In the genomic region with DNA sequence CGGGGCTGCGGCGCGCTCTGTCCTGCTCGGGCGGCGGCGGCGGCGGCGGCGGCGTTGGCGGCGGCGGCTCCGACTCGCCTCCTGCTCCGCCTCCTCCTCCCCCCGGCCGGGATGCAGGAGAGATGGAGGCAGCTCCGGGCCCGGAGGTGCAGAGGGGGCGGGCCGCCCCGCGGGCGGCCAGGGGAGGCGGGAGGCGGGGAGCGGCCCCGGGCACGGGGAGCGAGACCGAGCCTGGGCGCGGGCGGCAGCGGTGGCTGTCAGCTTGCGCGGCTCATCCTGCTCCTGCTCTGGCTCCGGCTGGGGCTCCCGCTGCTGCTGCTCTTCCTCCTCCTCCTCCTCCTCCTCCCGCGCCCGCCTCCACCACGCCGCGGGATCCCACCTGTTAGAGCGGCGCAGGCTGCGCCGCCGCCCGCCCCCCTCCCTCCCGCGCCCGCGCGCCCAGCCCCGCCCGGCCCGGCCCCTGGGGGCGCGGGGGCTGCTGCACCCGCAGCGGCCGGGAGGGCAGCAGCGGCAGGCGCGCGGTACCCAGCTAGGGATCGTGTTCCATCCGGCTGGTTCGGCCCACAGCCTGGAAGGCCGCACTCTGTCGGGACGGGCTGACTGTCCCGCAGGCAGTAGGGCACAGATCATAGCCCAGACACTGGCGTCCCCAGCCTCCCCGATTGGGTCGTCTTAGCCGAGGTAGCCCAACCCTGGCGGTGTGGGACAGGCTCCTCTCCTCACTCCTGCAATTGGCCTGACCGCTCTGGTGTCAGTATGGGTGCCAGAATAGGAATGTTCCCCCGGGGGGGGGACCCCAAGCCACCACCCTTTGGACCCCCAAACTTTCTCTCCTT, we compare ENCODE assay signal across 8 mouse cellular contexts. TPM values are rescaled to one million over a fixed set of nuclear protein-coding genes. Genes with fewer than 3 reads are reported as not detected.
A peak's percentile ranks its signal among the peaks of the same experiment; 100 is the strongest.
DNase-seq lines count a peak whose midpoint lies in the region; ATAC-seq and TF ChIP-seq lines count a peak whose summit lies in the region.

Nol4l (minus strand) TSS at position 41 of the 836 bp plus-strand sequence.

- no peak for ATAC-seq in embryonic facial prominence, embryonic 12.5 days (ENCODE audit: insufficient number of reproducible peaks, insufficient read depth, low FRiP score, low TSS enrichment)
- ATAC-seq in hindbrain, embryonic 15.5 days (ENCODE audit: low FRiP score, low read depth) = peak; percentile 32
- ATAC-seq in neural tube, embryonic 12.5 days (ENCODE audit: low FRiP score, low read depth) = peak; percentile 2; the same call in 1 of the 2 replicates
- no peak for ATAC-seq in activated CD4-positive, CD25-positive, alpha-beta regulatory T cell, adult 4 months

- no peak for TF ChIP-seq POLR2A in liver, adult 2 months (IDR thresholded peaks at IDR 0.05; ENCODE audit: extremely low read depth, insufficient read depth, low read length)

- peak within 1 kb of the TSS; percentile 69 for H3K9ac ChIP-seq in embryonic facial prominence, embryonic 12.5 days
- H3K9ac ChIP-seq in hindbrain, embryonic 15.5 days = peak within 1 kb of the TSS; percentile 86
- peak within 1 kb of the TSS; percentile 62 for H3K9ac ChIP-seq in liver, adult 2 months (ENCODE audit: low read depth, low read length)
- H3K9ac ChIP-seq in neural tube, embryonic 12.5 days = peak within 1 kb of the TSS; percentile 81

- DNase-seq in layer of hippocampus, adult 2 months (ENCODE audit: low spot score in 2 of 2) = peak in 1 of 2 experiments; percentile 47
- DNase-seq in layer of hippocampus, adult 9-11 months = no peak
- peak; percentile 75 for DNase-seq in adrenal gland, adult 2 months
- DNase-seq in liver, adult 2 months (ENCODE audit: extremely low read depth, low read depth, low spot score) = no peak

- no peaks in the 10 kb centered on the region for H3K36me3 ChIP-seq in embryonic facial prominence, embryonic 12.5 days
- no peaks in the 10 kb centered on the region for H3K36me3 ChIP-seq in hindbrain, embryonic 15.5 days
- H3K36me3 ChIP-seq in liver, adult 2 months (ENCODE audit: control insufficient read depth, insufficient read depth, low read length) = no peaks in the 10 kb centered on the region
- no peaks in the 10 kb centered on the region for H3K36me3 ChIP-seq in neural tube, embryonic 12.5 days

- H3K4me1 ChIP-seq in embryonic facial prominence, embryonic 12.5 days = peaks cover 28% of the 10 kb centered on the region
- H3K4me1 ChIP-seq in hindbrain, embryonic 15.5 days (replicated peaks) = peaks cover 38% of the 10 kb centered on the region
- H3K4me1 ChIP-seq in liver, adult 2 months (ENCODE audit: control insufficient read depth, insufficient read depth, low read length) = no peaks in the 10 kb centered on the region; the same call in 1 of the 2 replicates
- H3K4me1 ChIP-seq in neural tube, embryonic 12.5 days = peaks cover 44% of the 10 kb centered on the region

- H3K9me3 ChIP-seq in embryonic facial prominence, embryonic 12.5 days = no peaks in the 10 kb centered on the region
- H3K9me3 ChIP-seq in hindbrain, embryonic 15.5 days = no peaks in the 10 kb centered on the region
- no peaks in the 10 kb centered on the region for H3K9me3 ChIP-seq in neural tube, embryonic 12.5 days

- H3K27ac ChIP-seq in layer of hippocampus, adult 2 months = peak within 1 kb of the TSS; percentile 95
- H3K27ac ChIP-seq in embryonic facial prominence, embryonic 12.5 days = peak within 1 kb of the TSS; percentile 76
- H3K27ac ChIP-seq in hindbrain, embryonic 15.5 days (replicated peaks) = peak within 1 kb of the TSS; percentile 89
- no peak within 1 kb of the TSS for H3K27ac ChIP-seq in liver, adult 2 months (replicated peaks; ENCODE audit: insufficient read depth, low read depth, low read length)
- H3K27ac ChIP-seq in neural tube, embryonic 12.5 days = peak within 1 kb of the TSS; percentile 90

- peak within 1 kb of the TSS; percentile 89 for H3K4me3 ChIP-seq in layer of hippocampus, adult 2 months
- peak within 1 kb of the TSS; percentile 65 for H3K4me3 ChIP-seq in embryonic facial prominence, embryonic 12.5 days
- H3K4me3 ChIP-seq in hindbrain, embryonic 15.5 days = peak within 1 kb of the TSS; percentile 98
- H3K4me3 ChIP-seq in liver, adult 2 months (ENCODE audit: insufficient read depth, low read depth, low read length) = peak within 1 kb of the TSS; percentile 72
- H3K4me3 ChIP-seq in neural tube, embryonic 12.5 days = peak within 1 kb of the TSS; percentile 79

- 2% methylated on average over 36 of the region's 86 CpGs for WGBS in embryonic facial prominence, embryonic 12.5 days
- WGBS in hindbrain, embryonic 15.5 days = under 1% methylated on average over 40 of the region's 86 CpGs
- WGBS in liver, adult 2 months = 7% methylated on average over 63 of the region's 86 CpGs
- WGBS in neural tube, embryonic 12.5 days = 1% methylated on average over 47 of the region's 86 CpGs

- H3K27me3 ChIP-seq in embryonic facial prominence, embryonic 12.5 days = peaks cover 55% of the 10 kb centered on the region
- H3K27me3 ChIP-seq in hindbrain, embryonic 15.5 days = no peaks in the 10 kb centered on the region
- peaks cover 21% of the 10 kb centered on the region for H3K27me3 ChIP-seq in liver, adult 2 months (ENCODE audit: control insufficient read depth, insufficient read depth, low read length)
- peaks cover 23% of the 10 kb centered on the region for H3K27me3 ChIP-seq in neural tube, embryonic 12.5 days (replicated peaks)

- H3K79me2 ChIP-seq in liver, adult 2 months (ENCODE audit: control insufficient read depth, insufficient read depth, low read length) = no peaks in the 10 kb centered on the region

- TF ChIP-seq CTCF in layer of hippocampus, adult 2 months (conservative IDR thresholded peaks at IDR 0.05) = no peak
- no peak for TF ChIP-seq CTCF in liver, adult 2 months (IDR thresholded peaks at IDR 0.05; ENCODE audit: low read depth, low read length)

- peak within 1 kb of the TSS; percentile 100 for H3K4me2 ChIP-seq in embryonic facial prominence, embryonic 12.5 days (replicated peaks)
- peak within 1 kb of the TSS; percentile 93 for H3K4me2 ChIP-seq in hindbrain, embryonic 15.5 days
- H3K4me2 ChIP-seq in neural tube, embryonic 12.5 days (replicated peaks) = peak within 1 kb of the TSS; percentile 96

RNA-seq across cellular contexts. Expression of gene Nol4l, which starts in this region (rescaled TPM):
- 10 to 100 TPM; 47.6 to 52.1 TPM for total RNA-seq in layer of hippocampus, adult 2 months (2021)
- total RNA-seq in adrenal gland, adult 2 months (2021) = 10 to 100 TPM; 11.5 to 16.4 TPM
- 6.5 and 9.2 TPM in 2 replicates for polyA plus RNA-seq in adrenal gland, adult 2 months (2012; rRNA removed)
- polyA plus RNA-seq in embryonic facial prominence, embryonic 12.5 days (2016; fragmentation: Nextera tagmentation; extraction: Ambion mirVana) = 19.4 and 22.3 TPM in 2 replicates
- 42.6 and 45.4 TPM in 2 replicates for polyA plus RNA-seq in hindbrain, embryonic 15.5 days (2015; fragmentation: Nextera tagmentation; extraction: Ambion mirVana)
- total RNA-seq in liver, adult 2 months (2014; rRNA removed) = 0.18 and 0.34 TPM in 2 replicates
- 0.44 and 0.80 TPM in 2 replicates for polyA plus RNA-seq in liver, adult 2 months (2012; rRNA removed)
- polyA plus RNA-seq in neural tube, embryonic 12.5 days (2016; fragmentation: Nextera tagmentation; extraction: Ambion mirVana) = 36.3 and 39.9 TPM in 2 replicates
- polyA plus RNA-seq in activated CD4-positive, CD25-positive, alpha-beta regulatory T cell, adult 4 months (2017; shearing (Covaris generic)) = 1 to 10 TPM; 2.7 to 3.5 TPM

Comparison
In these comparisons a context has a peak if more than half of its experiments do, and no peak if none do; other contexts are left out.
1. ATAC-seq: peak in hindbrain, embryonic 15.5 days (single experiment) and neural tube, embryonic 12.5 days (single experiment); none in embryonic facial prominence, embryonic 12.5 days (single experiment) and activated CD4-positive, CD25-positive, alpha-beta regulatory T cell, adult 4 months (single experiment).
2. Peak in every context shown above with its lines, with median percentiles within 50 percentile points of each other: H3K4me3 ChIP-seq, H3K4me2 ChIP-seq and H3K9ac ChIP-seq.